Mouse (Mus musculus): ENCODE measurements at regions not wholly inside any gene's neighbourhood (a gene's known extent, or its start where the extent isn't known, plus 50 kb on each side); places are given as distances from the start of the nearest gene placed in this dataset.

DNA sequence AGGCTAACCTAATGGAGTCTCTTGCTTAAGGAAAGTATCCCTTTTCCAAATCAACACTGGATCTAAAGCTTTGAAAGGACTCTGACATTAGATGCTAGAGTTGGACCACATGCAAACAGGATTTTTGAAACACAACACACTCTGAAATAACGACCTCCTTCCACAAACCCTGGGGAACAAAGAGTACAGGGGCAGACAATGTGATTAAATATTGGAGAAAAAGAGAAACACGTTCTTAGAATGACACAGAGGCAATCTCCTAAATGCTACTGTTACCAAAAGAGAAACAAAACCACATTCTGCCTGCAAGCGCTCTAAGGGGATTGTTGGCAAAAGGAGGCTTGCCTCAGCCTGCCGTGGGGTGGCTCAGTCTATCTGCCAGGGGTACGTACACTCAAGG lies 1422.0 kb downstream of the Gsdmc2 start:
- no peak for DNase-seq (ENCODE audit: low read depth, low spot score)

DNA sequence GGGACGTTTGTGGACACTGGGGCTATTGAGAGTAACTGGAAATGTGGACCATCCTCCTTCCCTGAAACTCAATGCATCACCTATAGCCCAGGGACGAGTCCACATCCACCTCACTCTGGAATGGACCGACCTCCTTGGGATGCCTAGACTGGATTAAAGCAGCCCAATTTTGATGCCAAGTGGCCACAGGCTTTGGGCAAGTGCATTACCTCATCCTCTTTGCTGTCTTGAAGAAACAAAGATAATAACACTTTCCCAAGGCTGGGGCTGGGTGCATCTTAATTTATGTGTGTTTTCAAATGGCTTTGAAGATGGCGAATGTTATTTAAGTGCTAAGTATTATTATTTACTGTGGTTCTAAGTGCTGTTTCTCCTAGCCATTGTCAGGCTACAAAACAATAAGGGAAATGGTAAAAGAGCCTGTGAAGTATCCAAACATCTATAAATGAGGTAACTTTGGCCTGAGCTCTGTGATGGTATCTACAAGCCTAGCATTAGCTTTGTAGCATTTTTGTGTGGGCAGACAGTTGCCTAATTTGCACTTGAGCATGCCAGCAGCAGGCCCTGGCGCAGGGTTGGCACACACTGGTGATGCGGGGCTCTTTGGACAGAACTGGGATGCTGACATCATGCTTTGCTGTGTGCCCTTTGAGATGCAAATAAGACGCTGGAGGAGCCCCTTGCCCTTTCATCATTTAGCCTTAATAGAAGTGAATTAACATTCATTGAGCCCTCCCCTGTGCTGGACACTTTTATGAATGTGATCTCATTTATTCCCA lies 1423.7 kb downstream of the Gsdmc2 start:
- no peak for DNase-seq (ENCODE audit: low read depth, low spot score)

DNA sequence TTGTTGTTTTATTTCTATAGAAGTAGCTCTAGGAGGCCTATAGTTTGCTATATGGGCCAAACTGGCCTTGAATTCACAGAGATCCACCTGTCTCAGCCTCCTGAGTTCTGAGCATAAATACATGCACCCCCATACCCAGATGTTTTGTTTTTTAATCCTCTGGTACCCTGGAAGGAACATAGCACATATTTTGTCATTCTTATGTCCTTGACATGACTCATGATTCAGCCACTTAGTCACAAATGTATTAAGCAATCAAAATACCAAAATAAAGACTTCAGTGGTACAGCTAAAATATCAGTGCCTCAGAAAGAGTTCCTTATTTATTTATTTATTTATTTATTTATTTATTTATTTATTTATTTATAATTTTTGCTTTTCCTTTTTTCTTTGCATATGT lies 1428.3 kb downstream of the Gsdmc2 start:
- no peak for DNase-seq (ENCODE audit: low read depth, low spot score)

DNA sequence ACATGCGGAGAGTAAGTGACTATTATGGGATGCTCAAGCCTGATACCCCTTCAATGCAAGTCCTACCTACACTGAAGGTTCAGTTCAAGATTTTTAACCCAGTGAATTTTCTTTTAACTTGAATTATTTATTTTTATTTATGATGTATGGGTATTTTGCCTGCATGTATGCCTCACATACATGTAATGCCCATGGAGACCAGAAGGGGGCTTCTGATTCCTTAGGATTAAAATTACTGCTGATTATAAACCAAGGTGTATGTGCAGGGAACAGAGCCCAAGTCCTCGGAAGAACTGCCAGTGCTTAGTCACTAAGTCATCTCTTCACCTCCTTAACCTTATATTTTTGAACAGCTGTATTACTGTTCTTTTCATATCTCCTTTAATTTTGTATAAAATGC lies 1431.3 kb downstream of the Gsdmc2 start:
- DNase-seq (ENCODE audit: low read depth, low spot score): peak; percentile 40

DNA sequence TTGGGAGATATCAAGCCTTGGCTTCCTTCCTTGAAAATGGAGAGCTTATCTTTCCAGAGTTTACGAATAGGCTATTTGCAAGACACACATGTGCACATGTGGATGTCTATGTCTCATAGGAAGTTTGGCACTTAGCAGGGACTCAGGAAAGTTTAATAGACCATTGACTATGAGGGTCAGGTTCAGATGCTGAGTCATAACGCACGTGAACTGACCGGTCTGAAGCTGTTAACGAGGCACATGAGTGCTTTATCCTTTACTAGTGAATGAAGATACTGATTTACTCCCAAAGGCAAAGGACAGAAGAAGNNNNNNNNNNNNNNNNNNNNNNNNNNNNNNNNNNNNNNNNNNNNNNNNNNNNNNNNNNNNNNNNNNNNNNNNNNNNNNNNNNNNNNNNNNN lies 1442.8 kb downstream of the Gsdmc2 start:
- DNase-seq (ENCODE audit: low read depth, low spot score): no peak

DNA sequence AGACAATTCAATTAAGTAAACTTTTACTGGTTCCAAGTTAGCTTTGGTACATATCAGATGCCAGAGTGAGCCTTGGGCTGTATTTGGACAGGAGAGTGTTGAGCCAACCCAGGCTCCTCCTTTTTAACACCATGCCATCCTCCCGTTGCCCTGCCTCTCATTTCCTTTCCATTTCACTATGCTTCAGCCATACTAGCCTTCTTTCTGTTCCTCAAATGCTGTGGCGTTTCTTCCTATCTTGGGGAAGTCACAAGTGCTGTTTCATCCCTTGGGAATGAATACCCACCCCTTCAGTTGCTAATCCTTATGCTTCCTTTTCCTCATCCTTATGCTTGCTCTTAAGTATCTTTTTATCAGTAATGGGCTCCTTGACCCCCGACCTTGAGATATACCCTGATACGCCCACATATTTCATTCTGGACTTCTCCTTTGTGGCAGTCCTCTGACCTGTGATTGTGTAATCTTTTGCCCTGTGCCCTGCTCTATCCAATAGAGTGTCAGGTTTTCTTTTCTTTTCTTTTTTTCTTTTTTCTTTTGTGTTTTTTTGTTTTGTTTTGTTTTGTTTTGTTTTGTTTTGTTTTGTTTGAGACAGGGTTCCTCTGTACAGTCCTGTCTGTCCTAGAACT lies 1443.9 kb downstream of the Gsdmc2 start:
- no peak for DNase-seq (ENCODE audit: low read depth, low spot score)

DNA sequence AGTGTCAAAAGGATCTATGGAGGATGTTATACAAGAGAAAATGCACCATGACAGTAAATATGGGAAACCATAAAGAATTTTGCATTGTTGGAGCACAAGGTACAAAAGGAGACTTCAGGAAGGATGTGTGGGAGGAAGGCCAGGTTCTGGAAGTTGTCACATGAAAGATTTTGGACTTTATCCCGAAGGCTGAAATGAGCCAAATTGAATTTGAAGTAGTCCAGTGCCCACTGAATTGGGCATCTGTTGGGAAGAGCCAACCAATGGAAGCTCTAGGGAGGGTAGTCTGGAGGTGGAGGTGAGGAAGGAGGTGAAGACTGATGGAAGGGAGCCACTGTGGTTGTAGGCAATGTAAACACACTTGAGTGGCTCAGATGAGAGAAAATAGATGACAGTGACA lies 1445.6 kb downstream of the Gsdmc2 start:
- DNase-seq (ENCODE audit: low read depth, low spot score): no peak

DNA sequence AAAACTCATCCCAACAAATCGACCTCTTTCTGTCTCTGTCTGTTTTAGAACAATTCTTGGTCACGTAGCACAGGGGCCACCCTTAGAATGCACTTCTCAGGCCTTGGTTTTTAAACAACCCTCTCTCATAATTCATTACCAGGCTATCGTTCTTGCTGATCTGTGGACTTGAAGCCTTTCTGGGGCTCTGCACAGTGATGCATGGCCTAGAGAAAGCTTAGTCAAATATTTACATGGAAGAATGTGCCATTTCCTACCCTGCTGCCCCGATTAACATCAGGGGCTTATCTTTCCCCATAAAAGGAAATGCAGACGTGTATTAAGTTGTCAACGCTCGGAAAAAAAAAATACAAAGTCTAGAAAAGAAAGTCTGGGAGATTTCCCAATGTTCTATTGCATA lies 1448.0 kb downstream of the Gsdmc2 start:
- no peak for DNase-seq (ENCODE audit: low read depth, low spot score)

DNA sequence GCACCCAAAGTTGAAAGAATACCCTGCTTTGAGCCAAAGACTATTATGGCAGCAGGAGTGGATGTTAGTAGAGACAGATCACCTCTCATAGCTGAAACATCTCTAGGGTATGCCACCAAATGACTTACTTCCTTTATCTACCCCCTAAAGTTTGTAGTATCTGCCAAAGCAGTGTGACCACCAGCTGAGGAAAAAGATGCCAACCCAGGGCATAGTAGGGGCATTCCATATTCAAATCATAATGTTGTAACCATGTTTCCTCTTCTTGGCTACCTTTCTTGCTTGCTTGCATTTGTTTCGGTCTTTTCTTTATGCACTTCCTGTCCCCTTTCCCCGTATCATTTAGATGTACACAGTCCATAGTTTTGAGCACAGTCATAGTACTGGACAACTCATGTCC lies 1449.6 kb downstream of the Gsdmc2 start:
- no peak for DNase-seq (ENCODE audit: low read depth, low spot score)

DNA sequence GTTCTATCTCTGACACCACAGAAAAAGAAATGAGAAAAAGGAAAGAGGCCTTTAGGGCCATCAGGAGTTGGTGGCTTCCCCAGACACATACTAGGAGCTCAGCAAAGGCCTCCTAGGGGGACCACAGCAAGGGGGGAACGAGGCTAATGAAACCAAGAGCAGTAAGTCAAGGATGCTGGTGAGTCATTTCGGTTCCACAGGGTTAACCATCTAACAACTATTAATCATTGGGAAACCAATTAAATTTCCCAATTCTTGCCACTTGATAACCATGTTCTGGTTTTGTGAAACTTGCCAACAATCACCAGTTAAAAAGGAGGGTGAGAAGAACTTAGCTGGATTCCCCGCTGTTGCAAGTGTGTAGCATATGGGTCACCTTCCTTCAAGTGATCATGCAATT lies 1451.6 kb downstream of the Gsdmc2 start:
- DNase-seq (ENCODE audit: low read depth, low spot score): no peak

DNA sequence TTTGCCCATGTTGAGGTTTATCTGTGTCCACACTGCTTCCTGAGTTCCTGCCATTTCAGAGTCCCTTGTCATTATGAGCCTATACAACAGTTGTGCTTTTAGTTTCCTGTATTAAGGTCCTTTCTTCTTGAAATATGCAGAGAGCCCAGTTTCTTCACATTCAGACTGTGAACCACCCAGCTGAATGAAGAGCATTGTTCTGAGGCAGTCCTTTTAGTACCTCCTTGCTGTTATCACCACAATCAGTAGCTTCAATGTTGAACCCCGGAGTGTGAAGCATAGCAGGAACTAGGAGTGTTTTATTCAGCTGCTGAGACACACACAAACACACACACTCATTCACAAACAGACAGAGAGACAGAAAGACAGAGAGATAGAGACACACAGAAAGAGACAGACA lies 1452.1 kb downstream of the Gsdmc2 start:
- no peak for DNase-seq (ENCODE audit: low read depth, low spot score)

DNA sequence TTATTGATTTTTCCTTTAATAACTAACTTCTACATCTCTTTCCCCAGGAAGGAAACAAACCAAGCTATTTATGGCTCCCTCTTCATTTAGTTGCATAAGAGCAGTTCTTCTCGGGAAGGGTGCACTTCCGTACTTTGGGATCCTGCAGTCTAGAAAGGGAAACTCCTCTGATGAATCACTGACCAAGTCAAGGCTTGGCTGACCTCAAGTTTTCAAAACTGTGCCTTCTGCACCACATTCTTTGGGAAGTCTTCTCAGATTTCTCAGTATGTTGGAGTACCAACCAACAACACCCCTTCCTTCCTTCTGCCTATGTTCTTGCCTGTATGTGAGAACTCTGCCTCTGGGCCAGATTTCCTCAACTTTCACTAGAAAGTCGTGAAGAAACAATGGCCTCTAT lies 1452.6 kb downstream of the Gsdmc2 start:
- no peak for DNase-seq (ENCODE audit: low read depth, low spot score)

DNA sequence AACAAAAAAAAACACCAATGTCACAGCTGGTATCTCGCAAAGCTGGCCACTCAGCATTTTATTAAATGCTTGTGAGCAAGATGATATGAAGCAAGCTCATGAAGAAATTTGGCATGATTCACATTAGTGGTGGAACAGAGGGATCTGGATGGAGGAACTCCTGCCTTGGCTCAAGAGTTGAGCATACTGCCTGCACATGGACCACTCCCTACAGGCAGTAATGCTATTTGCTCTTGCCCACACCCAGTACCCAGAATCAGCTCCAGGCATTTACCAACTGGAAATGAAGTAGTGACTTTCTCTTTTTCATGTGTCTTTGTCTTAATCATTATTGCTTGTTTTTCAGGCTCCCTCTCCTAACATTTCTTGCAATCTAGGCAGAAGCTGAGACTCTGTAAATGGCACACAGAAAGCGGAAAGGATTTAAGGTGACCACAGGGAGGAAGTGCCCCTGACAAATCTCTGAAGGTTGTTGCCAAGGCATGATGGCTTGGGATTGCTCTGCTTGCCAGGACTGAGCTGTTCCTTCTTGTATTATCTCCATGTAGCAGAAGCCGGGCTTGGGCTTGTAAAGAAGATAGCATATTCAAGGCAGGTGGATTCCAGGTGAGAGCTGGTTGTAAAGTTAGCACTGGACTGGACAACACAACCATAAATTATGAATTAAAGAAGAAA lies 1455.4 kb downstream of the Gsdmc2 start:
- DNase-seq (ENCODE audit: low read depth, low spot score): no peak

DNA sequence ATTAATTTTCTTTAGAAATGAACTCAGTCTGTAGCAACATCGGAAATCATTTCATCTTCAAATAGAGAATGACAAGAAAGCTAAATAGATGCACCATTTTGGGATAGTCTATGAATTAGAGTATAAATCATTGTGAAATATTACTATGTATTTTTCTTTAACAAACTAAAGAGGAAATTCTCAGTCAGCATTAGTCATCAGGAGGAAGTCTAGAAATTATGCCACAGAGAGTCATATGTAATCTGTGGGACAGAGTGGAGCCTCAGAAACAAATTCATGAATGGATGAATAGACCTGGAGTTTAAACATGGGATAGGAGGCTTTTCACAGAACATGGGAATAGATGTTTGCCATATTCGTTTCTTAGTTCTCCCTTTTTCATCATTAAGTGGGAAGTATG lies 1459.4 kb upstream of the A1bg start:
- DNase-seq (ENCODE audit: low read depth, low spot score): no peak

DNA sequence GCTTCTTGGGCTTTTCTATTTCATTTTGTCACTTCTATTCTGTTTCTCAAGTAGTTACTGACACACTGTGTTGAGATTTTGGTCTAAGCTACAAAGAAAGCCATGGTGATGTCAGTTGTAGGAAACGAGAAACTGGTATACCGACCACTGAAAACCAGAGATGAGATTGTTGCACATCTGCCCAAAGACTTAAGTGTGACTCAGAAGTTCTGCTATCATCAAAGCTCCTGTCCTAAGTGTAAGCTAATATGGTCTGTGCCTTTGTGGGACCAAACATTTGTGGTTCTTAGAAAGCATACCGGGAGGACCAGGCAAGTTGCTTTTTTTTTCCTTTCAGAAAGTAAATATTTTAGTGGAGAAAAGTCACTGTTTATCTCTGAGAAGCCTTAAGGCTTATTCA lies 1451.8 kb upstream of the A1bg start:
- no peak for DNase-seq (ENCODE audit: low read depth, low spot score)

DNA sequence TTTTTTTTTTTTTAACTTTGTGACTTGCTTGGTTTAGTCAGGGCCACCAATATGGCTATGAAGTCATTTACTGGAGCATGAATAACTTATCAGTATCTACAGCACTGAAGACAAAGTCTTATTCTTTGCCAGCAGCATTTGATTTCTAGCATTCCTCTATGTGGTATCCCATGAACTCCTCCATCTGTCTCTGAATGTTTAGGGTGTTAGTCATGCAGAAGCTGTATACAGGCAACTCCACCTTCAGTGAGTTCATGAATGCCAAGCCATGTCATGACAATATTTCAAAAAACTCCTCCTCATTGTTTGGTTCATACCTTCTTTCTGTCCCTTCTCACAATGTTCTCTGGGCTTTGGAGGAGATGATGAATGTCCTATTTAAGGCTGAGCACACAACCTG lies 1438.4 kb upstream of the A1bg start:
- DNase-seq (ENCODE audit: low read depth, low spot score): no peak

DNA sequence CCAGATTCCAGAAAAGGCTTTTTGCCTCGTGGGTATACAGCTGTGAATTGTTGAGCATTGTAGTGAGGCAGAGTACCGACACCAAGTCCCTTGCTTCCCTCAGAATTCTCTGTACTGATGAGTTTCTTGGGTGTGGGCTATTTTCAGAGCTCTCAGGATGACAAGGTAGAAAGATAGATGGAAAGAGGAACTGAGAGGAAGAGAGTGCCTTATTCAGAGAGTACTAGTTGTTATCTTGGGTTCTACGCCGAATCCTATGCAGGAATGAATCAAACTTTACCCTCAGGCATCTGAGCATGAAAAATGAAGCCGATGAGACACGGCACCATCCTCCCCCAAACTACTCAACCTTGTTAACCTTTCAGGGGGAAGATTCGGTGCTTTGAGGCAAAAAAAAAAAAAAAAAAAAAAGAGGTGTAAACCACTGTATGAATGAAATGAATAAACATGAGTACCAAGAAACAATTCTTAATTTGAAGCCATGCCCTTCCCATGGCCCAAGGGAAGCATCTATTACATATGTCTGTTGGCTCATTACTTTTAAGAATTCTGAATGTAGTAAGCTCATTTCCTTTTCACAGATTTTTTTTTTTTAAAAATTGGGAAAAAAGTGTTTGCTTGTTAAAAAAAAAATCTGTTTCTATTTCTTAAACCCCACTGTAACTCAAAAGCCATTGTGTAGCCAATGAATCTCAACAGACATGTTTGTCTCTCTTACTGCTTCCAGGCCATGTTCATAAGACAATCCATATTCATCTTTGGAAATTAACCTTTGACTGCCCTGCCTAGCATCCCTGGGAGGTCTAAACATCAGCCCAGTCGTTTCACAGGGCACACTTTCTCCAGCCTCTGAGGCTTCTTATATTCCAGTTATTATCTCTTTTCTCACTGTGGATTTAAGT lies 1435.8 kb upstream of the A1bg start:
- DNase-seq (ENCODE audit: low read depth, low spot score): no peak

DNA sequence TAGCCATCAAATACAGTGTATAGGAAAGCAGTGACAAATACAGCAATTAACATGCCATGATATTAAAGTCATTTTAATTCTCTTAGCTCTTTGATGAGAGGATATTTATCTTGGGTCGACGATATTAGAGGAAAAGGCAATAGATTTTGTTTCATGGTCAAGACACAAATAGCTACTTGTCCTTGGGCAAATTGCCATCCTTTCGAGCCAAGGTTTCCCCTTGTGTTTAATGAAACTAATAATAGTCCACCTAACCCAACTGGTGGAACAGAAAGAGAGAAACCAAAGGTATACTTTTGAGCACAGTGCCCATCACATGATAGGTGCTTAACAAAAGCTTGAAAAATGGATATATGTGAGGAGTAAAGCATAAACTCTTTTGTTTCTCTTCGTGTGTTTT lies 1431.0 kb upstream of the A1bg start:
- DNase-seq (ENCODE audit: low read depth, low spot score): no peak

DNA sequence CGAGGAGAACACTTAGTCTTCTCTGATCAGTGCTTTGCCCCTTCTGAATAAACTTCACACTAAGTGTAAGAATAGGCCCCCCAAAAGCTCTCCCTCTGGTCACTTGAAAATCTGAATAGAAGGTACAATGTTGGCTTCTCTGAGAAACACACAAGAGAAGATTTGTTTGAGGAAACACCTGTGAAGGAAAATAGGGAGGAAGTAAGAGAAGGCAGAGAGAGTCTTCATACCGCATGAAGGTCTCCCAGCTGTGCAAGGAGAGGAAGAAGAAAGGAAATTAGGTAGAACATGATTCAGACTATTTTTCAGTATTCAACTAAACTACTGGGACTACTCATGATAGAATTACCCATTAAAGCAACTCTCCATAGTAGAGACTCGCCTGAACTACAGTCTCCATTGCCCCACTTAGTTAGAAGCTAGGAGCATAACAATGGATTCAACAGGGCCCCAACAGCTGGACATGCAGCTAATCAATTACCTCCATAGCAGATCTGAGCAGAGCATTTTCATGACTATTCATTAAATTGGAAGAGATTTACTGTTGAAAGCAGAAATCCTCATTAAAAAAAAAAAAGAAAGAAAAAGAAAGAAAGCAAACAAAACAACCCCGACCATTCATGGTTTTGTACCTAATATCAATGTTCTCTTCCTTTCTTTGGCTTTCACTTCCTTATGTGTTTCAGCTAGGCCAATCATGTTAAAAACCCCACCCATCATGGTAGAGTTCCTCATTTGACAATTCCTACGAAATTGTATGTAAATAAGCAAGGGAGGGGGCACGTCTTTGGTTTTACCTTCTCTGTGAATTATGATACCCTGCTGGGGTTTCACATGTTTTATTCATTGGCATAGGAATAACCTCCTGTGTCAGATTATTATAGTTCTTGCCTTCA lies 1428.3 kb upstream of the A1bg start:
- DNase-seq (ENCODE audit: low read depth, low spot score): no peak

DNA sequence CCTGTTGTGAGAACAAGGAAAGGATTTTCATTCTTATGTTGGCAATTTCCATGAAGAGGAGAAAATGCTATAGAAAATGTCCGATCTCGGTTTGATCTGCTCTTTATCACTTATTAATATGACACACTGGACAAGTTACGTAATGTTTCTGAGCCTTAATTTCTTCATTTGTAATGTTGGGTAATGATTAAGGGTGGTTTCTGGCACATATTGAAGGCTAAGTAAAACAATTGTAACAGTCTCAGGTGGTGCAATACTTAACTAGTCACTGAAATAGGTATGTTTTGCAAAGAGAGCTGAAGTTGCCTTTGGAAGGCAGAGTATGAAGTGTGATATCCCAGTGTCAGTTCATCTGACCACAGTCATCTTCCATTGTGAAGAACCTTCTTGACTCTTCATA lies 1427.2 kb upstream of the A1bg start:
- no peak for DNase-seq (ENCODE audit: low read depth, low spot score)

DNA sequence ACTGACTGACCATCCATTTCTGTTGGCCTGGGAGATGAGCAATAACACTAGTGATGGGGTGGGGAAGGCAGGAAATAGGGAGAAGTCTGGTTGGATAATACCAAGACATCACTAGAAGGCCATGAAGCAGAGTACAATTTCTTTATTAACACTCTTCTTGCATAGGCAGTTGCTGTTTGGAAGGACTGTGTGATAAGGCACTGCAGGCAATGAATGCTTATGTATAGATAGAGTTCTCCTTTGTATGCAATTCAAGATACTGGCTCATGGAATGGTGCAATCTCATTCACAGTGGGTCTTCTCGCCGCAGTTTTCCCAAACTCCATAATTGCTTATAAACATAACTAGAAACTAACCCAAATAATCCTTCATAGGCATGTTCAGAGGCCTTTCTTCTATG lies 1426.1 kb upstream of the A1bg start:
- DNase-seq (ENCODE audit: low read depth, low spot score): no peak

All from R1 (cell line).